Mouse (Mus musculus): Measurements from ENCODE around the gene Efemp2. TPM values are rescaled to one million over a fixed set of nuclear protein-coding genes. Genes with fewer than 3 reads are reported as not detected.
A peak's percentile ranks its signal among the peaks of the same experiment; 100 is the strongest.

Gene Efemp2
- total RNA-seq, 1 experiment from 2014 or later, result 0.09 TPM

DNA sequence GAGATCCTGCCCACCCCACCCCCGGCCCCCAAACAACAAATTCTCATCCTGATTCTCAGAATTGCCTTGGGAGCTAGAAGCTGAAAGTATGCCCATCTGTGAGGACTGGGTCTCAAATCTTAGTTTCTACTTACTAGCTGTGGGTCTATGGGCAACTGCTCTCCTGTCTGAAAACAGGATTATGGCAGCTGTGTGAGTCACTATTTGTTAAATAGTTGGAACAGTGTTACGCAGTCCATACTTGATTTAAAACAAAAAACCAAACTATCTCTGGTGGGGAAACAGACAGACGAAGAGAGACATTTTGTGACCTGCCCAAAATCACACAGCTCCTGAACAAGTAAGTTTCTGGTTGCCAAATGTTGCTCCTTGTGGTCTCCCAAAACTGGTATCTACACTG is 24.1 kb upstream of the Efemp2 start:
- ATAC-seq (replicated peaks; ENCODE audit: low read depth, poor library complexity, severe bottlenecking), result no peak

DNA sequence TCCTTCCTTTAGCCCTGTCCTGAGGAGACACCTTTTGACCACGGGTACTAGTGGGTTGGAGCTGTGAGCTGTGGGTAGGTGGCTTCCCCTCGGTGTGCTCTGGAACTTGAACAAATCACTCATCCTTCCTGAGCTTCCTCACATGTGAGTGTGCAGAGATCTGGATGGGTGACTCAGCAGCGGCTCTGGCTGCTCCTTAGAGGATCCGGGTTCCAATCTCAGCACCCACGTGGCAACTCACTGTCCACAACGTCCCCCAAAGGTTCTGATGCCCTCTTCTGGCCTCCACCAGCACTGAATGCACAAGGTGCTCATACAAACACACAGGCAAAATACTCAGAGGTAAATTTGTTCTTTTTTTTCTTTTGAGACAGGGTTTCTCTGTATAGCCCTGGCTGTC is 22.0 kb upstream of the Efemp2 start:
- no peak for ATAC-seq (replicated peaks; ENCODE audit: low read depth, poor library complexity, severe bottlenecking)

DNA sequence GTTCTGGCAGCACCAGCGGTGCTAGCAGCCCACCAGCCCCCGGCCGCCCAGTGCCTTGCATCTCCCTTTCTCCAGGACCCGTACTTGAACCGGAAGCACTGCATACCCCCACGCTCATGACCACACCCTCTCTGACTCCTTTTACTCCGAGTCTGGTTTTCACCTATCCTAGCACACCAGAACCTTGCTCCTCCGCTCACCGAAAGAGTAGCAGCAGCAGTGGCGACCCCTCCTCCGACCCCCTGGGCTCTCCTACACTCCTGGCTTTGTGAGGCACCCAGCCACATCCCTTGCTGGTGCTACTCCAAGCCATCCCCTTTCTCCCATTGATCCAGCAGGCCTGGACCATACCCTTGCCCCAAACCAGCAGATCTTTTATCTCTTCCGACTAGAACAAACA is 18.7 kb upstream of the Efemp2 start:
- ATAC-seq (replicated peaks; ENCODE audit: low read depth, poor library complexity, severe bottlenecking), result no peak

DNA sequence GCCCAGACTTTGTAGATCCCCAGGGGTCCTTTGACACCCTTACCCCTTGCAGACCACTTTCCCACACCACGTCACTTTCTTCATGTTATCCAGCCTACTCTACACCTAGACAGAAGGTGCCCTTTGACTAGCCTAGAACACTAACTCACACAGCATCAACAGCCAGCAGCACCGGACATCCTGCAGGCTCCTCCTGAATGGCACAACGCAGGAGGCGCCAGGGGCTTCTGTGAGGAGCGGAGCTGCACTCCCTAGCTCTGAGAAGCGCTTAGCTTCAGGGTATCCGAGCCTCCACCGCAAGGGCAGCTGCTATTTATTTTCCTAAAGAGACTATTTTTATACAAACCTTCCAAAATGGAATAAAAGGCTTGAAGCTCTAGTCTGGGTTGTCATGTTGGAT is 18.2 kb upstream of the Efemp2 start:
- no peak for ATAC-seq (replicated peaks; ENCODE audit: low read depth, poor library complexity, severe bottlenecking)

DNA sequence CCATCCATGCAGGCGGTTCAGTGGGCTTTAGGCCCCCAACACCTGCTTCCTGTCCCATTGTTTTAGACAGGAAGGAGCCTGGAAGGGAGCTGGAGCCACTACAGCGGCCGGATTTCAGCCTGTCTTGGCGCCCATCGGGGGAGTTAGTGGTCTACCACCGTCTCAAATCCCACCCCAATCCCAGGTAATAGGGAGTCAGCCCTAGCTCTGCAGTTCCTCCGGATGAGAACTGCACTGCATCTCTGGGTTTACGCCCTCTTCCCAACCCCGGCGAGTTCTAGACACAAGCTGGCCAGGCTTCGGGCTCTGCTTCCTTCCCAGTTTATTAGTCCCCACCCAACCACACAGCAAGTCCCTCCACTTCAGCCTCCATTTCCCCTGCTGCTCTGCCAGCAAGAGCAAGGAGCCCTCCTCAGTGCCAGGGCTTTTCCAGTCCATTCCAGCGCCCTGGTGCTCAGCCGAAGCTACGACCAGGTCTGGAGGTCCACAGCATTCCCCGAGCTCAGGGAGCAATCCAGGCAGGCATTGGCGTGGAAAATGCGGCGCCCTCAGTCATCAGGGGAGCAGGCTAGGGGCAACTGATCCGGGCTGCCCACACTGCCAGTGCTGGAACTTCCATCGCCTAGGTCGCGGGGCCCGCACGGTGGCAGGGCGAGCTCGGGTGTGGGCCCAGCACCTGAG is 17.4 kb upstream of the Efemp2 start:
- ATAC-seq (replicated peaks; ENCODE audit: low read depth, poor library complexity, severe bottlenecking), result no peak

DNA sequence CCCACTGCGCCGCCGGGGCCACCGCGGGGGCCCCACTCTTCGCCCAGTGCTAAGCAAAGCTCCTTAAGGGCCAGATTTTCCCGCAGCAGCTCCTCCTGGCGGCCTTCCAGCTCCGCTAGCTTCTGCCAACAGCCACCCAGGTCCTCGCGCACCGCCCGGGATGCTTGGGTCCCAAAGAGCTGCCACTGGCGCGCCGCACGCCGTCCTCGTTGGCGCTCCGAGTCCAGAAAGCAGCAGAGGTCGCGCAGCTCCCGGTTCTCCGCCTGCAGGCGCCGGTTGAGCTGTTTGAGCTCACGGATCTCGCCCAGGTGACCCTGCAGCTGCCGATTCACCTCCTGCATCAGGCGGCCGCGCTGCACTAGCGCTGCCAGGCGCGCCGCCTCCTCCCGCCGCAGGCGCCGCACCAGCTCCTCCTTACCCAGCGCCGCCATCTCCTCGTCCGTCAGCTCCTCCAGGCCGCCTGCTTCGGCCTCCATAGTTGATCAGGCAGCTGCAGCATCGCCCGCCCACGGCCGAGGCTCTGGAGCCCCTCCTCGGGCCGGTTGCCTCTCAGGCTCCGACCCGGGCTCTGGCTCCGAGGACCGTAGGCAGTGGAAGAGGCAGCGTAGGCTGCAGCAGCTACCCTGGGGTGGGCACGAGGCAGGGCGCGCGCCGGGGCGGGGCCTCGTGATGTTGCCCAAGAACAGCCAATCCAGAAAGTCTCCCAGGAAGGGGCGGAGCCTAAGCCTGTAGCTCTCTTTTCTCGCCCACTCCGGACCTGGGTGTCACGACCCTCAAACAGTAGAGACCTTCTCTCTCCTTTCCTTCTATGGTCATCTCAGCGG is 16.6 kb upstream of the Efemp2 start:
- ATAC-seq (replicated peaks; ENCODE audit: low read depth, poor library complexity, severe bottlenecking), result peak; percentile 84

DNA sequence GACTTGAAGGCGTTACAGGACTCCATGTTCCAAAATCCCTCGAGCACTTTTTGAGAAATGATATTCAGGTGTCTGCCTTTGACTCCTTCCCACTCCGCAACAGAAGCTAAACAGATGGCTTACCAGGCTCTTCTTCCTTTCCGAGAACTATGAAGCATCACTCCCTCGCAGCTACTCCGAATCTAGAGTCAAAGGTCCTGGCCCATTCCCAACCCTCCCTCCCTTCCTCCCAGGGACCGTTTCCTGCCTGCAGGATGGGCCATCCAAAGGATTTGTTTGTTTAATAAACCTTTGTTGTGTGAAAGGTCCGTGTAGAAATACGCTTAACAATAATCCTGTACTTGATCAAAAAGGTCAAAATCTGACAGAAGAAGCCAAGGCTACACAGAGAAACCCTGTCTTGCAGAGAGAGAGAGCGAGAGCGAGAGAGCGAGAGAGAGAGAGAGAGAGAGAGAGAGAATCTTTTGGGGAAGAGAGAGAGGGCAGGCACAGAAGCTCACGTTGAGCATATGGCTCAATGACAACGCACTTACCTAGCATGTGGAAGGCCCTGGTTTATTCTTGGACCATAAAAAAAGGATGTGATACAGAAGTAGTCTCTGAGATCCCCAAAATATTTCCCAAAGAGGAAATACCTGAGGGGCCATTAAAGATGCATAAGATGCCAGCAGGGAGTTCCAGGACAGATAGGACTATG is 15.9 kb upstream of the Efemp2 start, which contains the start of gene Ccdc85b:
Ccdc85b (minus strand) TSS at position 149 of the 697 bp plus-strand sequence.
- no peak for ATAC-seq (replicated peaks; ENCODE audit: low read depth, poor library complexity, severe bottlenecking)

DNA sequence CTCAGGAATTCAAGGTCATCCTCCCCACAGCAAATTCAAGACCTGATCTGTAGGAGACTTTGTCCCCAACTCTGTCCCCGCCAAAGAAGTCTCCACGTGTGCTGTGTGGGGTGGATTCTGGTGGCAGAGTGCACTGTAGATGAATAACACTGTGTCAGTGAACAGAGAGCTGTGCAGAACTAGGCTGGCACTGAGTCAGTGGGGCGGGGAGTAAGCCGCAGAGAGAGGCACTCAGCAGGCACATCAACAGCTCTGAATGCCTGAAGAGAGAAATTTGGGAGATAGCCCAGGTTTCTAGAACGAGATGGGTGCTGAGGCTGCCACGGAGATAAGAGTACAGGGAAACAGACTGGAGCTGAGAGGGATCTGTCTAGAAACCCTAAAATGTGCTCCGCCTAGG is 14.7 kb upstream of the Efemp2 start:
- ATAC-seq (replicated peaks; ENCODE audit: low read depth, poor library complexity, severe bottlenecking), result no peak

DNA sequence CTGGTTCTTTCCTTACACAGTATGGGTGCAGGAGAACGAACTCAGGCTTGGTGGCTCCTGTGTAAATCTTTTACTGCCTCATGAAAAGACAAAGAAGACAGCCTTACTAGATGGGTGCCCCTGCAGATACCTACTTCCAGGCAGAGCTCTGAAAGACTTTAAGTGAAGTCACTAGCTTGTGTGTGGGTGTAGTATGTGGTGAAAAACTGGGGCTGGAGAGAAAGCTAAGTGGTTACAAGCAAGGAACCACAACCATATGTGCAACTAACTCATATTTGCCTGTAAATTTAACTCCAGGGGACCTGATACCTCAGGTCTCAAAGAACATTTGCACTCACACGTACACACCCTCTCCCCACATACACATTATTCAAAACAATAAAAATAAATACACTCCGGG is 13.9 kb upstream of the Efemp2 start:
- ATAC-seq (replicated peaks; ENCODE audit: low read depth, poor library complexity, severe bottlenecking), result no peak

DNA sequence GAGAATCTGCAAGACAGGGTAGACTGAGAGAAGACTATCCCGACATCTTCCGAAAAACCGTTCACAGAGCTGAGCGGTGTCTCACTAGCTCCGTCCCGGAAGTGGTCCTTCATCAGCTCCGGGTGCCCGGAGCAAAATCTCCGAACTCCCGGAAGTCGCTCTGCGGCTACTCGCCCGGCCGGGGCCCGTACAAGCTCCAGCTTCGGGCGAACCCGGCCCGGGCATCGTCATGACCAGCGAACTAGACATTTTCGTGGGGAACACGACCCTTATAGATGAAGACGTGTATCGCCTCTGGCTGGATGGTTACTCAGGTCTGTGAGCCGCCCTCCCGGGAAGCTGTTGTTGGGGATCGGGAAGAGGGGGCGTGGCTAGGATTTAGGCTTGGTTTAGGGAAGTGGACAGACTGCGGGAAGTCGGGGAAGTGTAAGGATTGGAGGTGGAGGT is 13.3 kb upstream of the Efemp2 start, which contains the start of gene Fibp:
Fibp (plus strand) TSS at position 151 of the 447 bp plus-strand sequence.
- peak; percentile 78 for ATAC-seq (replicated peaks; ENCODE audit: low read depth, poor library complexity, severe bottlenecking)

DNA sequence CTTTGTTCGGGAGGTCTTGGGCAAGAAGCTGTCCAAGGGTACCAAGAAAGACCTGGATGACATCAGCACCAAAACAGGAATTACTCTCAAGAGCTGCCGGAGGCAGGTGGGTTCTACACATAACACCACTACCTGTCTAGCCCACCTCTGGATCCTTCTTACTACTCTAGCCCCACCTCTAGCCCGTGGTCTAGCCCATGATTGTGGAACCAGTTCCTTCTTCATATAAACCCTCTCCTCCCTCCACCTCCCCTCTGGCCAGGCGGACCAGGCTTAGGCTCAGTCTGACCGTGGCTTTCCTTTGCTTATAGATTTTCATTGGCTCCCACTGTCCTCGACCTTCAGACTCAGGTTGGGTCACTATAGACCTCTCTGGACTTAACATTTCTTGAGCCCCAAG is 12.3 kb upstream of the Efemp2 start:
- no peak for ATAC-seq (replicated peaks; ENCODE audit: low read depth, poor library complexity, severe bottlenecking)

DNA sequence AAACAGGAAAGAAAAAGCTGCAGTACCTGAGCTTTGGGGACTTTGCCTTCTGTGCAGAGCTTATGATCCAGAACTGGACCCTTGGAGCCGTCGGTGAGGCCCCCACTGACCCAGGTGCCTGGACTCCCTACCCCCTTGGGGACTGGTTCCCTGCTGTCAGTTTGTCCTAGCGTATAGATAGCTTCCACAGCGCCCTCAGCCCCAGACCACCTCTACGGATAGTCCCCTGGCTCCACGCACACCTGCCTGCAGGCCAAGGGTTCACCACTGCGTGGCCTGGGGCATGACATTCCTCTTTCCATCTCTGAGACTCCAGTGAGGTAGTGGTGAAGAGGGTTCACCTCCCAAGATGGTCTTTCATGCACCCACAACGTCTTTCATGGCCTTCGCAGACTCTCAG is 10.5 kb upstream of the Efemp2 start:
- no peak for ATAC-seq (replicated peaks; ENCODE audit: low read depth, poor library complexity, severe bottlenecking)

DNA sequence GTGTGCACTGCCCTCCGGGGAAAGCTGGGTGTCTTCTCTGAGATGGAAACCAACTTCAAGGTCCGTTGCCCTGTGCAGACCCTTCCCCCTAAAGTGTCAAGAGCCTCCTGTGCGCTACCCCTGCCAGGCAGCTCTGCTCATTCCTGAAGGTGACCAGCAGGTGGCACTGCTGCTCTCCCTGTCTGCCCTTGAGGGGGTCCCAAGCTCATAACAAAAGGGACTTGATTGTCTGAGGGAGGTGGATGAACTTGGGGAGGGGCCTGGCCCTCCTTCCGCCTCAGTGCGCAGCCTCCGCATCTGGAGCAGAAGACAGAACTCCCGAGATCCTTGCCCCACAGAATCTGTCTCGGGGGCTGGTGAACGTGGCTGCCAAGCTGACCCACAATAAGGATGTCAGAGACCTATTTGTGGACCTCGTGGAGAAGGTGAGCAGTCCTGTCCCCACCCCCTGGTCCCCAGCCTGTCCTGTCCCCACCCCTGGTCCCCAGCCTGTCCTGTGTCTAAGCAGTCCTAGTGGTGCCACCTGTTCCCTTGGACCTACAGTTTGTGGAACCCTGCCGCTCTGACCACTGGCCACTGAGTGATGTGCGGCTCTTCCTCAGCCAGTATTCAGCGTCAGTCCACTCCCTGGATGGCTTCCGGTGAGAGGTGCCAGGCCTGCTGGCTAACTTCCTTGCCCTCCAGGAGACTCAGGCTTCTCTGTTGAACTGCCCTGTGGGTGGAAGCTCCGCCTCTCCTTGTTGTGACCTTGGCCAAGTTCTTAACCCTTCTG is 9.8 kb upstream of the Efemp2 start:
- ATAC-seq (replicated peaks; ENCODE audit: low read depth, poor library complexity, severe bottlenecking), result no peak

DNA sequence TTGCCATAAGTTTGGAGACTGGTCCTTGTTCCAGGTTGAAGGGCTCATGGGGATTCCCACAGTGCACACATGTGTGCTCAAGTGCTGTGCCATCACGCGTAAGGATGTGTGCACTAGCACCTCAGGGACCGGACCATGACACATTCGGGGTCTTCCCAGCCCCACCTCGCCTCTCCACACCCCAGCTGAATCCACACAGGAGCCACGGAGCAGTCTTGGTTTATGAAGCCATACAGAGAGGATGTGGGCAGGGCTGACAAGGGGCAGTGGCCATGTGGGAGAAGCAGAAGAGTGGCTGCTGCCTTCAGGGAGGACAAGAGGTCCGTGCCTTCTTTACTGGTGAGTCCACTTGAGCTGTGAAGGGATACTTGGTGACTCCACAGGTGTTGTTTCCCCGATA is 8.7 kb upstream of the Efemp2 start:
- ATAC-seq (replicated peaks; ENCODE audit: low read depth, poor library complexity, severe bottlenecking), result no peak

DNA sequence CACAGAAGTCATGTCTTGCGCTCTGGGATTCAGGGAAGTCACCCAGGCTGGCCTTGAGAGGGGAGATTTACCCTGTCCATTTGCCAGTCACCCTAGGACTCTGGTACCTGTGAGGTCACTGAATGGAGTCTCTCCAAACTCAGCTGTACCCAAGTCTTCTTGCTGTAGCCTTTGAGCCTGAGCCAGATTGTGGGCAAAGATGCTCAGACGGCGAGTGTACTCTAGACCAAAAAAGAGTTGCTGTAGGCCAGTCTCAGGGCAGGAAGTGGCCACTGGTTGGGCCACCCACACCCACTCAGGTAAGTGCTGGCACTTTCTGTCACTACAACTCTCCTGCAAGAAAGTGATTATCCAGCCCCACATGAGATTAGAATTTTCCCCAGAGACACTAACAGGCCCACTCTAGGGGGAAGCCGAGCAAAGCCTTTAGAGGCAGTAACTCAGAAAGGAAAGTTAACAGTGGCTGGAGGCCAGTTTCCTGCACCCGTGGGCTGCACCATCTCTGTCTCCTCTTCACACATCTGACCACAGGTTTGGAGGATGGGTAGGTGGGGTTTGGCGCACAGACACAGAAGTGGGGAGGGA is 6.7 kb upstream of the Efemp2 start:
- no peak for ATAC-seq (replicated peaks; ENCODE audit: low read depth, poor library complexity, severe bottlenecking)

DNA sequence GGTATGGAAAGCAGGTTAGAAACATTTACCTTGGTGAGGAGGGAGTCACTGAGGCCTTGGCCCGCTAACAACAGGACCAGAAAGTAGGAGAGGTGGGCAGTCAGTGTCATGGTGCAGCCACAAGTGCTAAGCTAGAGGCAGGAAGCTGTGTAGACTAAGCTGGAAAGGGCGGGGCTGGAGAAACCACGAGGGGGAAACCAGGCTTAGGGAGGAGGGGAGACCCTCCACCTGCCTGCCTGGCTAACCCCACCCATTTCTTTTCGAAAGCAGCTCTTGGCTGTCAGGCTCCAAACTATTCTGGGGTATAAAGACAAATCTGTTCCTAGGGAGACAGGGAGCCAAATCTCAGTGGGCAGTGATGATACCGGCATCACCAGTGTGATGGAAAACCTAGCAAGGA is 5.4 kb upstream of the Efemp2 start, which contains the start of gene Ctsw:
Ctsw (minus strand) TSS at position 134 of the 400 bp plus-strand sequence.
- peak; percentile 67 for ATAC-seq (replicated peaks; ENCODE audit: low read depth, poor library complexity, severe bottlenecking)

DNA sequence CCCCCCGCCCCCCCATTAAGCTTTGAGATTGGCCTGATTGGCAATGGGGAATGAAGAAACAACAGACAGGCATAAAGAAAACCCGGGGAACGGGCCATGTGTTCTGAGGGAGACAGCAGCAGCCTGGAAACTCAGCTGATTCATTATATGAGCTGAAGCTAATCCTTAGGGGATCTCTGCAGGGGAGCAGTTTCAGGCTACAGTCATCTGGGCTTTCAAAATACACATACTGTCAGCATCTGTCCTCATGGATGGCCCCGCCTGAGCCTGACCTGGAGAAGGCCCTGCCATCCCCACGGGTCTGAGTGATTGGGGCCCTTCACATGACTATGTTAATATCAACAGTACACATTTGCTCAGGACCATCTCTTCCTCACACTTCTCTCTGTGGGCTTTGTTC is 1.9 kb upstream of the Efemp2 start:
- ATAC-seq (replicated peaks; ENCODE audit: low read depth, poor library complexity, severe bottlenecking), result no peak

DNA sequence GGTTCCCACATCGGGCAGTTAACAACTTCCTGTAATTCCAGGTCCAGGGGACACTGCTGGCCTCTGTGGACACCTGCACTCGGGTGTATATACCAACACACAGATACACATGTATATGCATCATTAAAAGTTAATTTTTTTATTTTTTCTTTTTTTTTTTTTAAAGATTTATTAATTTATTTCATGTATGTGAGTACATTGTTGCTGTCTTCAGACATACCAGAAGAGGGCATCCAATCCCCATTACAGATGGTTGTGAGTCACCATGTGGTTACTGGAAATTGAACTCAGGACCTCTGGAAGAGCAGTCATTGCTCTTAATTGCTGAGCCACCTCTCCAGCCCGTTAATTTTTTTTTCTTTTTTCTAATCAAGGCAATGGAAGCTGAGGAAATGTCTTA is 897 bp upstream of the Efemp2 start:
- ATAC-seq (replicated peaks; ENCODE audit: low read depth, poor library complexity, severe bottlenecking), result no peak

DNA sequence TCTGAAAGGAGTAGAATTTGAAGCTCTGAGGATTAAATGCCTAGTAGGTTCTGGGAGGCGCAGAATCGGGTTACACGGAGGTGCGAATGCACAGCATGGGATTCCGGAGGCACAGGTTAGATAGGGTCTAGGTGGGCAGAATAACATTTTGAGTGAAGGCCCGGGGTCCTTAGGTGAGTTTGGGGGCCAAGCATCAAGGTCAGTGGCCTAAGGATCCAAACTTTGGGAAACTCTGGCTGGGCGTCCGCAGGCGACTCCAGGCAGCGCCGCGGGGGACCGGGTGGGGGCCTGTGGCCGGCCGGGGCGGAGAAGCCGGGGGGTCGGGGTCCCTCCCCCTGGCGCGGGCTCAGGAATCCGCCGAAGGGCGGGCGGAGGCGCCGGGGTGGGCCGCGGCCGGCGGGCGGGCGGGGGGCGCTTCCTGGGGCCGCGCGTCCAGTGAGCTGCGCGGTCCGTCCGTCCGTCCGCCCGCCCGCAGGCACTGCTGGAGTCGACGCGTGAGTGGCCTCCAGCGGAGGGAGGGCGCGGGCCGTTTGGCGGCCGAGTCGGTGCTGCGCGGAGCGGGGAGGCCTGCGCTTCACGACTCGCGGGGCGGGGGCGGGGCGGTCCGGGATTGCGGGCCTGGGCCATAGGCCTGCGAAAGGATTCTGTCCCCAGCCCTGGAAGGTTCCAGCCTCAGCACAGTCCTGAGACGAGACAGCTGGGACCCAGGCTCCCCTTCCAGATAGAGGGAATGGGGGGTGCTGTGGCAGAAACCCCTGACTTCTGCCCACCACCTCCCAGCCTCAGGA is 721 bp downstream of the Efemp2 start:
- ATAC-seq (replicated peaks; ENCODE audit: low read depth, poor library complexity, severe bottlenecking), result no peak; the same call in 1 of the 2 replicates

Measured in common myeloid progenitor, adult 5-6 weeks (primary cell).